Mouse (Mus musculus): ENCODE results near the gene Pnn. TPM values are rescaled to one million over a fixed set of nuclear protein-coding genes. Genes with fewer than 3 reads are reported as not detected.

Gene Pnn
- 49.7 and 56.2 TPM in 2 replicates for polyA plus RNA-seq (2014; fragmentation: Nextera tagmentation; extraction: Ambion mirVana)

- no peaks in the 10 kb centered on the region for H3K27me3 ChIP-seq (replicated peaks; ENCODE audit: control insufficient read depth, insufficient read depth, low read length)
- peak within 1 kb of the TSS; percentile 84 for H3K4me2 ChIP-seq (ENCODE audit: low read length)
- peak; percentile 99 for ATAC-seq
- peaks cover 8% of the 10 kb centered on the region for H3K4me1 ChIP-seq (ENCODE audit: control insufficient read depth, insufficient read depth, low read length)
- peak within 1 kb of the TSS; percentile 99 for H3K9ac ChIP-seq (ENCODE audit: low read length)
- H3K27ac ChIP-seq (ENCODE audit: low read depth, low read length), result peak within 1 kb of the TSS; percentile 86
- 0% methylated on average over 43 of the region's 43 CpGs for WGBS
- peak within 1 kb of the TSS; percentile 100 for H3K4me3 ChIP-seq (ENCODE audit: low read depth, low read length)
- H3K9me3 ChIP-seq (replicated peaks; ENCODE audit: control insufficient read depth, low read length), result no peaks in the 10 kb centered on the region
- H3K36me3 ChIP-seq (ENCODE audit: control insufficient read depth, insufficient read depth, low read length), result peaks cover 34% of the 10 kb centered on the region
- peak; percentile 99 for DNase-seq (ENCODE audit: low spot score)
Measured at GRCm38 (mm10) chr12:59066448-59067077, at the start of gene Pnn. TSS of gene Pnn (plus strand) at chr12:59066884.

GRCm38 (mm10) chr12:59017970-59018369 is 48.7 kb upstream of the Pnn start:
- H3K4me3 ChIP-seq (ENCODE audit: low read depth, low read length), result no peak overlapping the region
- DNase-seq (ENCODE audit: low spot score) (no peak), ATAC-seq (no peak)
- H3K9ac ChIP-seq (ENCODE audit: low read length), result no peak overlapping the region
- no peaks in the 10 kb centered on the region for H3K27me3 ChIP-seq (replicated peaks; ENCODE audit: control insufficient read depth, insufficient read depth, low read length)
- H3K27ac ChIP-seq (ENCODE audit: low read depth, low read length), result no peak overlapping the region
- H3K4me2 ChIP-seq (ENCODE audit: low read length), result no peak overlapping the region
- no peaks in the 10 kb centered on the region for H3K9me3 ChIP-seq (replicated peaks; ENCODE audit: control insufficient read depth, low read length)
- 0 out of 2 replicates have a peak, but pooled peaks cover 2% of the 10 kb centered on the region for H3K4me1 ChIP-seq (ENCODE audit: control insufficient read depth, insufficient read depth, low read length)
- peaks cover 29% of the 10 kb centered on the region for H3K36me3 ChIP-seq (ENCODE audit: control insufficient read depth, insufficient read depth, low read length)
- 95% methylated on average over 8 of the region's 8 CpGs for WGBS

- Histone ChIP-seq H3K9ac (ENCODE audit: low read length) (no peak overlapping the region), H3K27me3 (replicated peaks; ENCODE audit: control insufficient read depth, insufficient read depth, low read length) (no peaks in the 10 kb centered on the region), H3K4me3 (ENCODE audit: low read depth, low read length) (no peak overlapping the region), H3K9me3 (replicated peaks; ENCODE audit: control insufficient read depth, low read length) (no peaks in the 10 kb centered on the region), H3K36me3 (ENCODE audit: control insufficient read depth, insufficient read depth, low read length) (peaks cover 37% of the 10 kb centered on the region), H3K4me1 (ENCODE audit: control insufficient read depth, insufficient read depth, low read length) (no peaks in the 10 kb centered on the region), H3K27ac (ENCODE audit: low read depth, low read length) (no peak overlapping the region), H3K4me2 (ENCODE audit: low read length) (no peak overlapping the region)
- WGBS, result 88% methylated on average over 2 of the region's 2 CpGs
- no peak for DNase-seq (ENCODE audit: low spot score)
- no peak for ATAC-seq
Measured at GRCm38 (mm10) chr12:59019891-59020290, 46.8 kb upstream of the Pnn start.

- no peaks in the 10 kb centered on the region for H3K27me3 ChIP-seq (replicated peaks; ENCODE audit: control insufficient read depth, insufficient read depth, low read length)
- no peak overlapping the region for H3K4me2 ChIP-seq (ENCODE audit: low read length)
- no peak overlapping the region for H3K27ac ChIP-seq (ENCODE audit: low read depth, low read length)
- WGBS, result 91% methylated on average over 4 of the region's 4 CpGs
- H3K9ac ChIP-seq (ENCODE audit: low read length), result no peak overlapping the region
- H3K4me3 ChIP-seq (ENCODE audit: low read depth, low read length), result no peak overlapping the region
- H3K4me1 ChIP-seq (ENCODE audit: control insufficient read depth, insufficient read depth, low read length), result no peaks in the 10 kb centered on the region
- no peaks in the 10 kb centered on the region for H3K9me3 ChIP-seq (replicated peaks; ENCODE audit: control insufficient read depth, low read length)
- no peak for DNase-seq (ENCODE audit: low spot score)
- no peak for ATAC-seq
- peaks cover 42% of the 10 kb centered on the region for H3K36me3 ChIP-seq (ENCODE audit: control insufficient read depth, insufficient read depth, low read length)
Measured at GRCm38 (mm10) chr12:59021306-59021705, 45.4 kb upstream of the Pnn start.

- WGBS, result 66% methylated on average over 5 of the region's 5 CpGs
- H3K9ac ChIP-seq (ENCODE audit: low read length), result no peak overlapping the region
- H3K4me2 ChIP-seq (ENCODE audit: low read length), result no peak overlapping the region
- H3K4me1 ChIP-seq (ENCODE audit: control insufficient read depth, insufficient read depth, low read length), result no peaks in the 10 kb centered on the region
- H3K27me3 ChIP-seq (replicated peaks; ENCODE audit: control insufficient read depth, insufficient read depth, low read length), result no peaks in the 10 kb centered on the region
- DNase-seq (ENCODE audit: low spot score), result no peak
- peaks cover 12% of the 10 kb centered on the region for H3K36me3 ChIP-seq (ENCODE audit: control insufficient read depth, insufficient read depth, low read length)
- no peak for ATAC-seq
- no peak overlapping the region for H3K4me3 ChIP-seq (ENCODE audit: low read depth, low read length)
- H3K27ac ChIP-seq (ENCODE audit: low read depth, low read length), result no peak overlapping the region
- H3K9me3 ChIP-seq (replicated peaks; ENCODE audit: control insufficient read depth, low read length), result no peaks in the 10 kb centered on the region
Measured at GRCm38 (mm10) chr12:59032101-59032500, 34.6 kb upstream of the Pnn start.

- Histone ChIP-seq H3K4me2 (ENCODE audit: low read length) (no peak overlapping the region), H3K4me1 (ENCODE audit: control insufficient read depth, insufficient read depth, low read length) (no peaks in the 10 kb centered on the region; the same call in 1 of the 2 replicates), H3K4me3 (ENCODE audit: low read depth, low read length) (no peak overlapping the region), H3K36me3 (ENCODE audit: control insufficient read depth, insufficient read depth, low read length) (peaks cover 20% of the 10 kb centered on the region), H3K9me3 (replicated peaks; ENCODE audit: control insufficient read depth, low read length) (no peaks in the 10 kb centered on the region), H3K27ac (ENCODE audit: low read depth, low read length) (no peak overlapping the region), H3K9ac (ENCODE audit: low read length) (no peak overlapping the region), H3K27me3 (replicated peaks; ENCODE audit: control insufficient read depth, insufficient read depth, low read length) (no peaks in the 10 kb centered on the region)
- DNase-seq (ENCODE audit: low spot score) (no peak), ATAC-seq (no peak; the same call in 1 of the 2 replicates)
- 66% methylated on average over 10 of the region's 10 CpGs for WGBS
Measured at GRCm38 (mm10) chr12:59039162-59039970, 27.3 kb upstream of the Pnn start.

GRCm38 (mm10) chr12:59039971-59040844 is 26.5 kb upstream of the Pnn start:
- ATAC-seq, result peak; percentile 86
- 4% methylated on average over 23 of the region's 23 CpGs for WGBS

GRCm38 (mm10) chr12:59040851-59041250 is 25.8 kb upstream of the Pnn start:
- H3K27ac ChIP-seq (ENCODE audit: low read depth, low read length), result no peak overlapping the region
- DNase-seq (ENCODE audit: low spot score) (no peak), ATAC-seq (no peak)
- 38% methylated on average over 7 of the region's 7 CpGs for WGBS
- H3K4me1 ChIP-seq (ENCODE audit: control insufficient read depth, insufficient read depth, low read length), result no peaks in the 10 kb centered on the region; the same call in 1 of the 2 replicates
- no peaks in the 10 kb centered on the region for H3K9me3 ChIP-seq (replicated peaks; ENCODE audit: control insufficient read depth, low read length)
- H3K36me3 ChIP-seq (ENCODE audit: control insufficient read depth, insufficient read depth, low read length), result peaks cover 30% of the 10 kb centered on the region
- no peak overlapping the region for H3K9ac ChIP-seq (ENCODE audit: low read length)
- H3K4me3 ChIP-seq (ENCODE audit: low read depth, low read length), result no peak overlapping the region
- no peaks in the 10 kb centered on the region for H3K27me3 ChIP-seq (replicated peaks; ENCODE audit: control insufficient read depth, insufficient read depth, low read length)
- no peak overlapping the region for H3K4me2 ChIP-seq (ENCODE audit: low read length)

More at GRCm38 (mm10) chr12:59039971-59040844, 26.5 kb upstream of the Pnn start:
- no peaks in the 10 kb centered on the region for H3K27me3 ChIP-seq (replicated peaks; ENCODE audit: control insufficient read depth, insufficient read depth, low read length)
- peaks cover 24% of the 10 kb centered on the region for H3K36me3 ChIP-seq (ENCODE audit: control insufficient read depth, insufficient read depth, low read length)
- peak; percentile 59 for DNase-seq (ENCODE audit: low spot score)
- no peak overlapping the region for H3K9ac ChIP-seq (ENCODE audit: low read length)
- H3K4me2 ChIP-seq (ENCODE audit: low read length), result no peak overlapping the region
- no peaks in the 10 kb centered on the region for H3K9me3 ChIP-seq (replicated peaks; ENCODE audit: control insufficient read depth, low read length)
- no peak overlapping the region for H3K27ac ChIP-seq (ENCODE audit: low read depth, low read length)
- no peak overlapping the region for H3K4me3 ChIP-seq (ENCODE audit: low read depth, low read length)
- no peaks in the 10 kb centered on the region; the same call in 1 of the 2 replicates for H3K4me1 ChIP-seq (ENCODE audit: control insufficient read depth, insufficient read depth, low read length)

Data from forebrain, embryonic 14.5 days (tissue).